Mouse (Mus musculus) heart, postnatal 0 days (tissue): Measurements from ENCODE around the gene Soat2. TPM values are rescaled to one million over a fixed set of nuclear protein-coding genes. Genes with fewer than 3 reads are reported as not detected.

Experiments used
- ATAC-seq: fragments of 200-750 bp; cut with Nextera tagmentation; 2 replicates; pipeline ENCODE4 v1.8.0; 2017; ENCODE audit warnings: low read depth, moderate number of reproducible peaks, moderate library complexity; ENCODE audit not compliant: insufficient read depth
- DNase-seq: peaks from one replicate; pipeline ENCODE4 v3.0.0-alpha.2; 2016; ENCODE audit warnings: low spot score
- H3K27ac ChIP-seq: fragments of 300-500 bp; sonication (generic); 2 replicates; pipeline ENCODE4 v1.5.1; 2014; ENCODE audit warnings: low read depth, mild to moderate bottlenecking
- H3K27me3 ChIP-seq: fragments of 300-500 bp; sonication (generic); 2 replicates; pipeline ENCODE4 v1.6.1; 2014; ENCODE audit warnings: low read length, mixed read lengths; ENCODE audit not compliant: control insufficient read depth, insufficient read depth
- H3K36me3 ChIP-seq: fragments of 300-500 bp; sonication (generic); replicated peaks from 2 replicates; pipeline ENCODE4 v1.6.1; 2014; ENCODE audit warnings: low read length, mixed read lengths; ENCODE audit not compliant: control insufficient read depth, insufficient read depth
- H3K4me1 ChIP-seq: fragments of 300-500 bp; sonication (generic); 2 replicates; pipeline ENCODE4 v1.6.1; 2014; ENCODE audit warnings: antibody characterized with exemption; ENCODE audit not compliant: control insufficient read depth, insufficient read depth
- H3K4me2 ChIP-seq: fragments of 300-500 bp; sonication (generic); 2 replicates; pipeline ENCODE4 v1.6.1; 2014; ENCODE audit warnings: low read depth, mild to moderate bottlenecking, low read length, moderate library complexity
- H3K4me3 ChIP-seq: fragments of 300-500 bp; sonication (generic); 2 replicates; pipeline ENCODE4 v1.5.1; 2014; ENCODE audit warnings: low read depth, low read length
- H3K9ac ChIP-seq: fragments of 300-500 bp; sonication (generic); replicated peaks from 2 replicates; pipeline ENCODE4 v1.6.1; 2014; ENCODE audit warnings: low read depth, low read length, mixed read lengths
- H3K9me3 ChIP-seq: fragments of 300-500 bp; sonication (generic); replicated peaks from 2 replicates; pipeline ENCODE4 v1.6.1; 2016; ENCODE audit warnings: low read length; ENCODE audit not compliant: control insufficient read depth
- CTCF ChIP-seq: IDR thresholded peaks from 2 replicates; pipeline ENCODE4 v1.5.1; 2016; ENCODE audit warnings: antibody characterized with exemption, control low read depth, low read depth
- EP300 ChIP-seq: IDR thresholded peaks from 2 replicates; pipeline ENCODE4 v1.6.1; 2016; ENCODE audit warnings: antibody characterized with exemption, low read depth
- WGBS: fragments of 180-500 bp; shearing (Covaris S2); extraction: QIAGEN DNeasy Blood & Tissue Kit; methylation state at CpG from one replicate; pipeline ENCODE4 v1.1.7; 2014; 5-methylcytosine and 5-hydroxymethylcytosine counted together
- polyA plus RNA-seq: library from polyadenylated mRNA; unstranded; fragments of >200 nt; fragmentation: Nextera tagmentation; extraction: Ambion mirVana; gene quantifications from 2 replicates; pipeline ENCODE4 v1.2.1, GENCODE M21; 2015
- total RNA-seq: library from RNA; depleted of rRNA; stranded (reverse); fragments of >200 nt; gene quantifications from 2 replicates; pipeline ENCODE4 v1.2.3, GENCODE M21; 2014; ENCODE audit warnings: low replicate concordance

Soat2 gene
- total and polyA plus RNA-seq, 2 experiments from 2014 or later, result 0.14 TPM; not detected in 1

GRCm38 (mm10) chr15:102179106-102179505 is 28.8 kb downstream of the Soat2 start:
- Histone ChIP-seq H3K4me1 (no peaks in the 10 kb centered on the region), H3K4me3 (no peak overlapping the region), H3K27me3 (no peaks in the 10 kb centered on the region), H3K9ac (no peak overlapping the region), H3K36me3 (peaks cover 5% of the 10 kb centered on the region), H3K9me3 (no peaks in the 10 kb centered on the region), H3K27ac (no peak overlapping the region), H3K4me2 (no peak overlapping the region)
- ATAC-seq (no peak), DNase-seq (no peak)
- 76% methylated on average over 9 of the region's 9 CpGs for WGBS
- TF ChIP-seq EP300 (no peak), CTCF (no peak)

GRCm38 (mm10) chr15:102179924-102180323 is 29.6 kb downstream of the Soat2 start:
- no peaks in the 10 kb centered on the region for H3K27me3 ChIP-seq

GRCm38 (mm10) chr15:102183076-102183475 is 32.8 kb downstream of the Soat2 start:
- Histone ChIP-seq H3K4me3 (no peak overlapping the region), H3K9me3 (no peaks in the 10 kb centered on the region), H3K27me3 (no peaks in the 10 kb centered on the region), H3K4me1 (no peaks in the 10 kb centered on the region), H3K27ac (no peak overlapping the region), H3K4me2 (no peak overlapping the region), H3K36me3 (peaks cover 11% of the 10 kb centered on the region; the same call in 1 of the 2 replicates), H3K9ac (no peak overlapping the region)
- no peak for TF ChIP-seq EP300
- no peak for TF ChIP-seq CTCF
- DNase-seq, result no peak
- ATAC-seq, result no peak
- 65% methylated on average over 3 of the region's 3 CpGs for WGBS

More at GRCm38 (mm10) chr15:102179924-102180323, 29.6 kb downstream of the Soat2 start:
- no peaks in the 10 kb centered on the region for H3K4me1 ChIP-seq
- no peak overlapping the region for H3K4me2 ChIP-seq
- TF ChIP-seq CTCF (no peak), EP300 (no peak)
- H3K9ac ChIP-seq, result no peak overlapping the region
- no peak overlapping the region for H3K4me3 ChIP-seq
- no peak overlapping the region for H3K27ac ChIP-seq
- no peaks in the 10 kb centered on the region; the same call in 1 of the 2 replicates for H3K36me3 ChIP-seq
- WGBS, result 89% methylated on average over 14 of the region's 14 CpGs
- ATAC-seq (no peak), DNase-seq (no peak)
- H3K9me3 ChIP-seq, result no peaks in the 10 kb centered on the region

GRCm38 (mm10) chr15:102186239-102186638 is 35.9 kb downstream of the Soat2 start:
- 82% methylated on average over 11 of the region's 11 CpGs for WGBS
- no peak overlapping the region for H3K4me2 ChIP-seq
- DNase-seq (no peak), ATAC-seq (no peak)
- peaks cover 11% of the 10 kb centered on the region; the same call in 1 of the 2 replicates for H3K36me3 ChIP-seq
- no peaks in the 10 kb centered on the region for H3K4me1 ChIP-seq
- H3K9me3 ChIP-seq, result no peaks in the 10 kb centered on the region
- no peaks in the 10 kb centered on the region for H3K27me3 ChIP-seq
- H3K9ac ChIP-seq, result no peak overlapping the region
- no peak for TF ChIP-seq EP300
- TF ChIP-seq CTCF, result no peak
- no peak overlapping the region for H3K27ac ChIP-seq
- H3K4me3 ChIP-seq, result no peak overlapping the region

- H3K27ac ChIP-seq, result no peak overlapping the region
- peak; percentile 30; the same call in 1 of the 2 replicates for ATAC-seq
- H3K4me3 ChIP-seq, result no peak overlapping the region
Observed at GRCm38 (mm10) chr15:102188096-102188495, 37.8 kb downstream of the Soat2 start.

GRCm38 (mm10) chr15:102188883-102189282 is 38.6 kb downstream of the Soat2 start:
- DNase-seq (no peak), ATAC-seq (no peak)
- H3K4me2 ChIP-seq, result no peak overlapping the region
- no peak overlapping the region for H3K4me3 ChIP-seq
- H3K36me3 ChIP-seq, result peaks cover 11% of the 10 kb centered on the region; the same call in 1 of the 2 replicates
- no peak for TF ChIP-seq CTCF
- H3K9ac ChIP-seq, result no peak overlapping the region
- no peaks in the 10 kb centered on the region for H3K9me3 ChIP-seq
- WGBS, result 61% methylated on average over 6 of the region's 6 CpGs
- no peaks in the 10 kb centered on the region for H3K4me1 ChIP-seq
- no peak overlapping the region for H3K27ac ChIP-seq
- H3K27me3 ChIP-seq, result no peaks in the 10 kb centered on the region

More at GRCm38 (mm10) chr15:102188096-102188495, 37.8 kb downstream of the Soat2 start:
- Histone ChIP-seq H3K36me3 (peaks cover 11% of the 10 kb centered on the region; the same call in 1 of the 2 replicates), H3K27me3 (no peaks in the 10 kb centered on the region), H3K9ac (no peak overlapping the region), H3K9me3 (no peaks in the 10 kb centered on the region), H3K4me1 (no peaks in the 10 kb centered on the region), H3K4me2 (no peak overlapping the region)
- no peak for DNase-seq
- 84% methylated on average over 10 of the region's 10 CpGs for WGBS
- TF ChIP-seq EP300 (no peak), CTCF (no peak)
